Mouse (Mus musculus) C2C12 (cell line): ENCODE data around the gene Cep19. TPM values are rescaled to one million over a fixed set of nuclear protein-coding genes. Genes with fewer than 3 reads are reported as not detected.

Source experiments
- H3K27me3 ChIP-seq: one replicate; pipeline ENCODE4 v1.6.1; 2011; ENCODE audit not compliant: control insufficient read depth, insufficient read depth, insufficient read length
- H3K36me3 ChIP-seq: one replicate; pipeline ENCODE4 v1.6.1; 2011; ENCODE audit not compliant: control insufficient read depth, insufficient read depth
- H3K4me3 ChIP-seq: one replicate; pipeline ENCODE4 v1.5.1; 2011; ENCODE audit warnings: mild to moderate bottlenecking, control low read depth; ENCODE audit not compliant: poor library complexity, insufficient read depth, severe bottlenecking
- H3K79me2 ChIP-seq: one replicate; pipeline ENCODE4 v1.6.1; 2011; ENCODE audit not compliant: control insufficient read depth, insufficient read depth
- H3K79me3 ChIP-seq: one replicate; pipeline ENCODE4 v1.6.1; 2011; ENCODE audit warnings: low read depth, control low read depth
- H3ac ChIP-seq: one replicate; pipeline ENCODE3; 2011; ENCODE audit warnings: low read depth; ENCODE audit not compliant: control insufficient read depth, insufficient read length
- CEBPB ChIP-seq: IDR thresholded peaks from one replicate; pipeline ENCODE4 v1.6.1; 2011; ENCODE audit warnings: low read depth, mild to moderate bottlenecking, control low read depth, moderate library complexity
- CTCF ChIP-seq: IDR thresholded peaks from one replicate; pipeline ENCODE4 v1.5.1; 2011; ENCODE audit not compliant: control insufficient read depth, insufficient read depth, insufficient read length
- FOSL1 ChIP-seq: IDR thresholded peaks from one replicate; pipeline ENCODE4 v1.8.0; 2011; ENCODE audit warnings: mild to moderate bottlenecking, low read length; ENCODE audit not compliant: poor library complexity, insufficient read depth, severe bottlenecking
- MAX ChIP-seq: IDR thresholded peaks from one replicate; pipeline ENCODE4 v1.6.1; 2011; ENCODE audit warnings: mild to moderate bottlenecking, control low read depth
- MYOD1 ChIP-seq: IDR thresholded peaks from one replicate; pipeline ENCODE4 v1.6.1; 2011; ENCODE audit warnings: low read depth; ENCODE audit not compliant: control insufficient read depth, insufficient read length
- MYOG ChIP-seq: IDR thresholded peaks from one replicate; pipeline ENCODE4 v1.6.1; 2011; ENCODE audit not compliant: control insufficient read depth, insufficient read length; ENCODE audit errors: extremely low read depth
- USF1 ChIP-seq: IDR thresholded peaks from one replicate; pipeline ENCODE4 v1.6.1; 2011; ENCODE audit warnings: low read depth, mild to moderate bottlenecking, control low read depth, moderate library complexity
- long read RNA-seq, 2 experiments: library from polyadenylated mRNA; unstranded; transcript quantifications; one replicate each; pipeline ENCODE4 v2.0.0; 2019 to 2020
- polyA plus RNA-seq: library from polyadenylated mRNA; unstranded; fragments of >200 nt; fragmentation: generic; extraction: Trizol; gene quantifications from one replicate; pipeline ENCODE4 v1.2.1, GENCODE M21; 2012; ENCODE audit warnings: missing spikeins

The Cep19 gene
- 4.2 TPM for polyA plus RNA-seq
- long read RNA-seq, experiment 1, transcript Cep19-202 (4 exons, 1,718 nt) = major isoform, 17 of 19 reads
- long read RNA-seq, experiment 1, partial matches to known transcripts = 1 of 19 reads
- long read RNA-seq, experiment 1, other reads (novel, unspliced or antisense) = 1 of 19 reads
- long read RNA-seq, experiment 2, transcript Cep19-202 (4 exons, 1,718 nt) = major isoform, 49 of 51 reads
- long read RNA-seq, experiment 2, partial matches to known transcripts = 0 of 51 reads
- long read RNA-seq, experiment 2, other reads (novel, unspliced or antisense) = 2 of 51 reads

- no peak for TF ChIP-seq MAX
- no peak for TF ChIP-seq FOSL1
- TF ChIP-seq CTCF = no peak
- TF ChIP-seq CEBPB = no peak
- no peak for TF ChIP-seq MYOG
- no peaks in the 10 kb centered on the region for H3K27me3 ChIP-seq
- H3K79me3 ChIP-seq = peaks cover 3% of the 10 kb centered on the region
Observed at GRCm38 (mm10) chr16:32099638-32100150, at the start of gene Cep19, which contains the start of gene Pigx. TSS of gene Cep19 (plus strand) at chr16:32099800. TSS of gene Pigx (minus strand) at chr16:32099740.

GRCm38 (mm10) chr16:32058817-32059216, 40.8 kb upstream of the Cep19 start:
- no peak for TF ChIP-seq FOSL1
- no peak for TF ChIP-seq MYOD1
- no peak for TF ChIP-seq MYOG
- no peak for TF ChIP-seq USF1
- TF ChIP-seq CTCF = no peak
- TF ChIP-seq MAX = no peak
- TF ChIP-seq CEBPB = no peak
- Histone ChIP-seq H3ac (no peak overlapping the region), H3K4me3 (no peak overlapping the region), H3K79me3 (peaks cover 92% of the 10 kb centered on the region), H3K27me3 (no peaks in the 10 kb centered on the region), H3K79me2 (peaks cover 99% of the 10 kb centered on the region), H3K36me3 (peaks cover 3% of the 10 kb centered on the region)

More at GRCm38 (mm10) chr16:32099638-32100150, at the start of gene Cep19, which contains the start of gene Pigx:
- Histone ChIP-seq H3K36me3 (peaks cover 4% of the 10 kb centered on the region), H3K4me3 (peak within 1 kb of the TSS; percentile 71), H3K79me2 (peaks cover 6% of the 10 kb centered on the region), H3ac (peak within 1 kb of the TSS; percentile 74)

- Histone ChIP-seq H3ac (no peak overlapping the region), H3K4me3 (no peak overlapping the region), H3K79me2 (peaks cover 99% of the 10 kb centered on the region), H3K36me3 (no peaks in the 10 kb centered on the region), H3K27me3 (no peaks in the 10 kb centered on the region), H3K79me3 (peaks cover 92% of the 10 kb centered on the region)
- no peak for TF ChIP-seq CEBPB
- no peak for TF ChIP-seq MAX
- TF ChIP-seq MYOG = no peak
- TF ChIP-seq CTCF = no peak
- no peak for TF ChIP-seq MYOD1
- TF ChIP-seq FOSL1 = no peak
- TF ChIP-seq USF1 = no peak
Observed at GRCm38 (mm10) chr16:32059840-32060523, 39.6 kb upstream of the Cep19 start.

- H3K79me2 ChIP-seq = peaks cover 99% of the 10 kb centered on the region
- H3K4me3 ChIP-seq = no peak overlapping the region
- no peak overlapping the region for H3ac ChIP-seq
- TF ChIP-seq CTCF (no peak), MYOD1 (no peak), FOSL1 (no peak), CEBPB (no peak), MYOG (no peak), USF1 (no peak), MAX (no peak)
- H3K27me3 ChIP-seq = no peaks in the 10 kb centered on the region
- no peaks in the 10 kb centered on the region for H3K36me3 ChIP-seq
- H3K79me3 ChIP-seq = peaks cover 93% of the 10 kb centered on the region
Observed at GRCm38 (mm10) chr16:32062226-32062625, 37.4 kb upstream of the Cep19 start.

- H3K36me3 ChIP-seq = no peaks in the 10 kb centered on the region
- H3K4me3 ChIP-seq = no peak overlapping the region
- H3ac ChIP-seq = no peak overlapping the region
- H3K79me2 ChIP-seq = peaks cover 99% of the 10 kb centered on the region
- no peaks in the 10 kb centered on the region for H3K27me3 ChIP-seq
- H3K79me3 ChIP-seq = peaks cover 94% of the 10 kb centered on the region
- TF ChIP-seq MYOD1 (no peak), FOSL1 (no peak), MAX (no peak), USF1 (no peak), CEBPB (no peak), MYOG (no peak), CTCF (no peak)
Observed at GRCm38 (mm10) chr16:32063900-32064299, 35.7 kb upstream of the Cep19 start.
